Mouse (Mus musculus): ENCODE measurements around the gene Suclg1.

GRCm38 (mm10) chr6:73253006-73253405 is 4.8 kb downstream of the Suclg1 start:
- no peak for TF ChIP-seq CTCF (IDR thresholded peaks at IDR 0.05; ENCODE audit: control insufficient read depth, insufficient read depth, insufficient read length)
- TF ChIP-seq USF1 (IDR thresholded peaks at IDR 0.05; ENCODE audit: low read depth): no peak
- TF ChIP-seq MAX (IDR thresholded peaks at IDR 0.05): no peak
